Mouse (Mus musculus) embryonic facial prominence, embryonic 13.5 days (tissue): ENCODE data around the gene Aff3. TPM values are rescaled to one million over a fixed set of nuclear protein-coding genes. Genes with fewer than 3 reads are reported as not detected.
A peak's percentile ranks its signal among the peaks of the same experiment; 100 is the strongest.

ENCODE experiments used
- ATAC-seq: fragments of 200-750 bp; cut with Nextera tagmentation; 2 replicates; pipeline ENCODE4 v1.8.0; 2017; ENCODE audit warnings: low read depth; ENCODE audit not compliant: insufficient number of reproducible peaks, insufficient read depth, low FRiP score, low TSS enrichment
- H3K27ac ChIP-seq: fragments of 300-500 bp; sonication (generic); 2 replicates; pipeline ENCODE4 v1.5.1; 2015; ENCODE audit warnings: moderate library complexity, mild to moderate bottlenecking, inconsistent platforms
- H3K27me3 ChIP-seq: fragments of 300-500 bp; sonication (generic); 2 replicates; pipeline ENCODE4 v1.6.1; 2015; ENCODE audit warnings: mild to moderate bottlenecking, inconsistent platforms
- H3K36me3 ChIP-seq: fragments of 300-500 bp; sonication (generic); 2 replicates; pipeline ENCODE4 v1.6.1; 2015; ENCODE audit warnings: mild to moderate bottlenecking, inconsistent platforms
- H3K4me1 ChIP-seq: fragments of 300-500 bp; sonication (generic); 2 replicates; pipeline ENCODE4 v1.6.1; 2015; ENCODE audit warnings: inconsistent platforms
- H3K4me2 ChIP-seq: fragments of 300-500 bp; sonication (generic); 2 replicates; pipeline ENCODE4 v1.6.1; 2015; ENCODE audit warnings: moderate library complexity, mild to moderate bottlenecking, inconsistent platforms
- H3K4me3 ChIP-seq: fragments of 300-500 bp; sonication (generic); 2 replicates; pipeline ENCODE4 v1.5.1; 2015; ENCODE audit warnings: mild to moderate bottlenecking, inconsistent platforms
- H3K9ac ChIP-seq: fragments of 300-500 bp; sonication (generic); 2 replicates; pipeline ENCODE4 v1.6.1; 2015; ENCODE audit warnings: mild to moderate bottlenecking, inconsistent platforms
- H3K9me3 ChIP-seq: fragments of 300-500 bp; sonication (generic); 2 replicates; pipeline ENCODE4 v1.6.1; 2016; ENCODE audit warnings: inconsistent platforms
- WGBS: fragments of 180-500 bp; shearing (Covaris S2); methylation state at CpG from one replicate; pipeline ENCODE4 v1.1.7; 2015; ENCODE audit warnings: mixed read lengths; 5-methylcytosine and 5-hydroxymethylcytosine counted together
- polyA plus RNA-seq: library from polyadenylated mRNA; unstranded; fragments of >200 nt; fragmentation: Nextera tagmentation; extraction: Ambion mirVana; gene quantifications from 2 replicates; pipeline ENCODE4 v1.2.1, GENCODE M21; 2015

The Aff3 gene
- polyA plus RNA-seq, 1 experiment from 2014 or later, result 12.0 TPM

DNA sequence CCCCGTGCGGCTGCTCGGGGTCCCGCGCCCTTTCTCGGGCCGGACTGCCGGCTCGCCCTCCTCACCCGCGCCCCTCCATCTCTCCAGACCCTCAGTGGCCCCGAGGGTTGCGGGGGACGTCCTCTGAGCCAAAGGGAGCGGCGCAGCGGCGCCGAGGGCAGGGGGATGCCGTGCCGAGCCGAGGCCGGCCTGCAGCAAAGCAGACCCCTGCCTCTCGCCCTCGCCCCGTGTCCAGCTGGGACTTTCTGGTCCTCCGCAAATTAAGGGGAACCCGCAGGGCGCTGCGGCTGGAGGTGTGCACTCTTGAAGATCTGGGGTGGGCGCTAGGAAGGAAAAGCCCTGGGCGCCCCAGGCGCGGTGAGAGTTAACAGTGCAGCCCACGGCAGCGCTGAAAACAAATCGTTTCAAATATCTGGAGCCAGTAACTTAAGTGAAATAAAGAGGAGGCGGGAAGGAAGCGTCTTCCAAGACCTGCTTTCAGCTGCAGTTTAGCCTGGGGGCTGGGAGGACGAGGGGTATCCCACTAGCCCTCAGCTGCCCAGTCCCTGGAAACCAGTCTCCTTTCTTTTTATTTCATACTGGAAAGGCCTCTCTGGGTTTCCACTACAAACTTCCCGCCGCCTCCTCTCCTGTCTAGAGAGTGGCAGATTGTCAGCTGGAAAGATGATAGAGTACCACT lies 36.9 kb downstream of the Aff3 start:
- WGBS, result under 1% methylated on average over 34 of the region's 42 CpGs
- Histone ChIP-seq H3K4me2 (peak overlapping the region; percentile 70), H3K27me3 (peaks cover 13% of the 10 kb centered on the region; the same call in 1 of the 2 replicates), H3K9me3 (no peaks in the 10 kb centered on the region), H3K4me3 (peak overlapping the region; percentile 85), H3K27ac (peak overlapping the region; percentile 97), H3K36me3 (0 out of 2 replicates have a peak, but pooled peaks cover 4% of the 10 kb centered on the region), H3K9ac (peak overlapping the region; percentile 94), H3K4me1 (peaks cover 47% of the 10 kb centered on the region)
- peak; percentile 49; the same call in 1 of the 2 replicates for ATAC-seq

DNA sequence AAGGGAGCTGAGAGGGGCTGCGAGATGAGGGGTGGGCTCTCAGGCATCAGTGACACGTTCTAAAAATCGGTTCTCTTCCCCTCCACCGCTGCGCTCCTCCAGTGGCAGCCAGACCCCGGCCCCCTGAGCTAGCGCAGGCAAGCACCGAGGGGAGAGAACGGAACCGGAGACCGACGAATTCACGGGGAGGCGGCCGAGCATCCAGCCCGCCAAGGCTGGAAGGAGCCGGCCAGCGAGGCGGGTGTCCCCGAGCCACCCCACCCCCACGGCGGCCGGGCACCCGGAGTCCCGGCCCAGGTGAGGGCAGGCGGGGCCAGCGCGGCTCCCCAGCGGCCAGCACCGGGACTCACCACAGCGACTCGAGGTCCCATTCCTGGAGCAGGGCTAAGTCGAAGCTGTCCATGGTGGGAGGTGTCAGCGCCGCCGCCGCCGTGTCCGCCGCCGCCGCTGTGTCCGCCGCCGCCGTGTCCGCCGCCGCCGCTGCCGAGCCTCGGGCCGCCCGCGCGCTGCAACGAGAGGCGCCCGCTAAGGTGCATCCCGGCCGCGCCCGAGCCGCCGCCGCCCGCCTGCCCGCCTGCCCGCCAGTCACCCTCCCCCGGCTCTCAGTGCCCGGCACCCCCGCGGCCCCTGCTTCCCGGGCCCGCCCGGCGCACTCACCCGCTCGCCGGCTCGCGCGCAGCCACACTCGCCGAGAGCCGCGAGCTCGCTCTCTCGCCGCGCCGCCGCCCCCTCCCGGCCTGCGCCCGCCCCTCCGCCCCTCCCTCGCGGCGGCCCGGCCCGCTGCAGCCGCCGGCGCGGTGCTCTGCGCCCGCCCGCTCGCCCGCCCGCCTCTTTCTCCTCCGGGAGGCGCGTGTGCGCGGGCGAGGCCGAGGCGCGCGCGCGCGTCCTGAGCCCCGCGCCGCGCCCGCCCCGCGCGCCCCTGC lies 37.8 kb downstream of the Aff3 start:
- peaks cover 13% of the 10 kb centered on the region; the same call in 1 of the 2 replicates for H3K27me3 ChIP-seq
- H3K4me1 ChIP-seq, result peaks cover 50% of the 10 kb centered on the region
- ATAC-seq, result peak; percentile 85
- no peaks in the 10 kb centered on the region for H3K9me3 ChIP-seq
- H3K36me3 ChIP-seq, result 0 out of 2 replicates have a peak, but pooled peaks cover 9% of the 10 kb centered on the region
- H3K9ac ChIP-seq, result peak overlapping the region; percentile 94
- H3K4me3 ChIP-seq, result peak overlapping the region; percentile 85
- peak overlapping the region; percentile 97 for H3K27ac ChIP-seq
- H3K4me2 ChIP-seq, result peak overlapping the region; percentile 70
- WGBS, result under 1% methylated on average over 76 of the region's 133 CpGs

DNA sequence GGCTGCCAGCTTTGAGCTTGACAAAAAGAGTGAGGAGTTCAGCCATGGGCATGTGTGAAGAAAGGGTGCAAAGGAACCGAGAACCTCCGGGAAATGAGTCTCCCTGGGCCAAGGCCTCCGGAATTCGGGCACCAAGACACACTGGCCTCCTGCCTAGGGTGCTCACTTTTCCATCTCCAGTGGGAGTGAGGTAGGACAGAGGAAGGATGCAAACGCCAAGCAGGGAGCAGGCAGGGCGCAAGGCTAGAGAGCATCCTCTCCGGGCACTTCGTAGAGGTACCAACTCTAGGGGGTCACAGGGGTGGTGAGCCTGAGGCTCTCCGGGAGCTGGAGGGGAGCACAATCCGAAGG lies 38.4 kb downstream of the Aff3 start:
- Histone ChIP-seq H3K27ac (peak overlapping the region; percentile 97), H3K4me2 (peak overlapping the region; percentile 70), H3K4me1 (peaks cover 51% of the 10 kb centered on the region), H3K4me3 (peak overlapping the region; percentile 85), H3K9me3 (no peaks in the 10 kb centered on the region), H3K36me3 (0 out of 2 replicates have a peak, but pooled peaks cover 9% of the 10 kb centered on the region), H3K9ac (peak overlapping the region; percentile 94), H3K27me3 (peaks cover 10% of the 10 kb centered on the region; the same call in 1 of the 2 replicates)
- ATAC-seq, result no peak
- under 1% methylated on average over 10 of the region's 10 CpGs for whole genome bisulfite sequencing

DNA sequence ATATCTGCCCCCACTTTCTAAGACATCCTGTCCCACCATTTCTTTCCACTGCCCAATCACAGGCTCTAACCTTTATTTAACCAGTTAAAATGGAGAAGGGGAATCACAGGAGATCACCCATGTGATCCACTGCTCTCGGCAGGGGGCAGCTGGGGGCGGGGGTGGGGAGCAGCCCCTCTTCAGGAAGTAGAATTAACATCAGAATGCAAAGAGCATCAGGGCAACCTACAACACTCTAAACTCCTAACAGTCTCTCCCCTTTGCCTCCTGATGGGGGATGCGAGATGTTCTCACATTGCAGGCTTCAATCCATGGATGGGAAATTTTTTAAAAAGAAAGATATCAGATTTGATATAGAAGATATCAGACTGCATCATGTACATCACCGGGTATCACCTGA lies 42.9 kb downstream of the Aff3 start:
- Histone ChIP-seq H3K9ac (no peak overlapping the region), H3K4me3 (no peak overlapping the region), H3K4me2 (no peak overlapping the region), H3K4me1 (peaks cover 49% of the 10 kb centered on the region), H3K27ac (no peak overlapping the region), H3K9me3 (no peaks in the 10 kb centered on the region), H3K27me3 (no peaks in the 10 kb centered on the region), H3K36me3 (peaks cover 23% of the 10 kb centered on the region; the same call in 1 of the 2 replicates)
- 53% methylated on average over 4 of the region's 4 CpGs for WGBS
- ATAC-seq, result no peak

DNA sequence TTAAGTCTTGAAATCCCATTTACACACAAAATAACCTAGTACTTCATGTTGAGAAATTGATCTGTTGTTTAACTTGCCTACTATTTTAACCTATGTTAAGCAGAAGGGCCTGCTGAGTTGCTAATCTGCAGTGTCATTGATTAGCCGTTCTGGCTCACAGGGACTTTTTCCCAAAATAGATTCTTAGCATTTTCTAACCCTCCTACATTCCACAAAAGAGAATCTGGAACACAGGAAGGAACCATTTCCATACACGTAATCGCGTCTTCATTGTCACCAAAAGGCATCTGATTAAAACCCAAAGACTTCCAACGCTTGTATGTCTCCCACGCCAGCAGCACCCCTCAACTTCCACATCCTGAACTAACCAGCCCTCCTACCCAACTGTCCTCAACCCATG lies 44.4 kb downstream of the Aff3 start:
- 87% methylated on average over 6 of the region's 6 CpGs for WGBS
- ATAC-seq, result no peak

DNA sequence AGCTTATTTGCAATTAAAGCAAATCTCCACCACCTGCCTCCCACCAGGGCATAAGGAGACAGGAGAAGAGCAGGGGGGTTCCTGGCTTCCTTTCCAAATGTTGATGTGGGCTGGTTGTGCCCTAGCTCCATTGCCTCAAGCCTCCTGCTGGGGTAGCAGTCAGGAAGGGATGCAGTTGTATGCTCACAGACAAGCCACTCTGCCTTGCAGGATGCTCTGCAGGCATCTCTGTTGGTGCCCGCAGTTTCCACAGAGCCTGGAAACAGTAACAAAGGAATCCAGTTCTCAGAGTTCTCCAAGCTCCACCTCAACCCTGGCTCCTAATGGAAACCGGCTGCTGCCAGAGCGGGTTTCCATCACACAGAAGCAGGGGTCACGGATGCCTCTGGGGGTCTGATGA lies 58.0 kb downstream of the Aff3 start:
- WGBS, result 12% methylated on average over 4 of the region's 4 CpGs
- Histone ChIP-seq H3K4me3 (no peak overlapping the region), H3K27ac (peak overlapping the region; percentile 90), H3K4me1 (peaks cover 45% of the 10 kb centered on the region), H3K9ac (peak overlapping the region; percentile 41; the same call in 1 of the 2 replicates), H3K9me3 (no peaks in the 10 kb centered on the region), H3K27me3 (no peaks in the 10 kb centered on the region), H3K36me3 (peaks cover 8% of the 10 kb centered on the region; the same call in 1 of the 2 replicates), H3K4me2 (peak overlapping the region; percentile 24)
- 0 out of 2 replicates have a peak, but pooled peaks have one; percentile 62 for ATAC-seq

More for the DNA sequence above, 44.4 kb downstream of the Aff3 start:
- Histone ChIP-seq H3K27ac (no peak overlapping the region), H3K4me3 (no peak overlapping the region), H3K4me2 (no peak overlapping the region), H3K4me1 (peaks cover 41% of the 10 kb centered on the region), H3K9ac (no peak overlapping the region), H3K36me3 (peaks cover 23% of the 10 kb centered on the region; the same call in 1 of the 2 replicates), H3K27me3 (no peaks in the 10 kb centered on the region), H3K9me3 (no peaks in the 10 kb centered on the region)

DNA sequence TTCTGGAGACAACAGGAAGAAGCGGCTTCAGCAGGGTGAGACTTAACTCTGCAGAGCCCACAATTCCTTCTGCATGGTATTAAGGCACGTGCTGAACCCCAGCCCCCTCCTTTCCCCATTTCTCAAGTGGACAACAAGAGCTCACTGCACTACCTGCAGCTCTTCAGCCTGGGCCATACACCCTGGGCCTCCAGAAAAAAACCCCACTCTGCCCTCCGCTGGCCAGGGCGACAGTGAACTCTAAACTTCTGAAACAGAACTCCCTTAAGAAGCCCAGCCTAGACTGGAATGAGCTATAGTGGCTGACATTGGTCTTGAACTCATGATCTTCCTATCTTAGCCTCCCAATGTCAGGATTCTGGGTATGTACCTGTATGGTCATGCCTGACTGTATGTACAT lies 59.3 kb downstream of the Aff3 start:
- Histone ChIP-seq H3K27me3 (no peaks in the 10 kb centered on the region), H3K36me3 (peaks cover 8% of the 10 kb centered on the region; the same call in 1 of the 2 replicates), H3K4me1 (peaks cover 55% of the 10 kb centered on the region), H3K9ac (no peak overlapping the region), H3K9me3 (no peaks in the 10 kb centered on the region), H3K4me2 (no peak overlapping the region), H3K27ac (no peak overlapping the region), H3K4me3 (no peak overlapping the region)
- ATAC-seq, result no peak
- 87% methylated on average over 4 of the region's 4 CpGs for WGBS

DNA sequence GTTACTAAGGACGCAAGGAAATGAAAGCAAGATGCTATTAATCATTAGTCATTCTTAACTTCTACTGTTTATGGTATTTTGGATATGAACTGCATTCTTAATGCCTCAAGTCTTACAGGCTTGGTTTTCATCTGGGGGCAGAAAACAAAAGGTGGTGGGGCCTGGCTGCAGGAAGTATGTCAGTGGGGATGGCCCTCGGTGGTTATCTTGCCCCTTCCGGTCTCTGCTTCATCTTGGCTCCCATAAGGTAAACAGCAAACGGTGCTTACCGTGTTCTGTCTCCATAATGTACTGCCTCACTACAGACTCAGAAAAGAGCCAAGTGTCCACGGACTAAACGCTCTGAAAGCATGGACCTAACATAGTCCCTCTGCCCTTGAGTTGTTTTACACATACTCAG lies 60.1 kb downstream of the Aff3 start:
- no peak for ATAC-seq
- Histone ChIP-seq H3K36me3 (peaks cover 8% of the 10 kb centered on the region; the same call in 1 of the 2 replicates), H3K4me1 (peaks cover 55% of the 10 kb centered on the region), H3K4me2 (no peak overlapping the region), H3K27me3 (no peaks in the 10 kb centered on the region), H3K9ac (no peak overlapping the region), H3K4me3 (no peak overlapping the region), H3K9me3 (no peaks in the 10 kb centered on the region), H3K27ac (no peak overlapping the region)
- 90% methylated on average over 7 of the region's 7 CpGs for WGBS

DNA sequence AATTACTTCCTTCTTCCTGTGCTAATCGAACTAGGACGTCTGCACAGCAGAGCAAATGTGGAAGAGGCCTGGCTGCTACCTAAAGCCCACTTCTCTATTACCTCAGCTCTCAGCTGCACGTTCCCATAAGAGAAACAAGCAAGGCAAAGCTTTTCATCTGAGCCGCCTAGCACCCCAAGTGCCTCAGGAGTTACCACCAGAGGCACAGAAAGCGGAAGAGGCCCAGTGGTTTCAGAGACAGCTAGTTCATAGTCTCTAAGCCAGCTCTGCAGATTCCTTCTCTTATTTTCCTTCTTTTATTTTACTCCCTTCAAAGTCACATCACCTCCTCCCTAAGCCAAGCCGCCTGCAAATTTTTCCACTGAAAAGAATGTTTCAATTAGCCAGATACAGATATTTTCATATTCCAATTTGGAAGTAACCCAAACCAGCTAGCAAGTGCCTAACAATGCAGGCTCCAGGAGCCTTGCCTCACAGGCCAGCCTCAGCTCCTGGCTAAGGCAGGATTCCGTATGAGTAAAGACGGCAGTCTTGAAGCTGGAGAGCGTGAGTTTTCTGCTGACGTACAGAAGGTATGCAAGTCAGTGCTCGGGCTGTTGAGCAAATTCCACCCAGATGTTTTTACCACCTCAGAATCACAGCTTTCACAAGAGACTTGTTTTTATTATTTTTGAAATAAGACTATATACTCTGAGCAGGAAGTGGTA lies 62.8 kb downstream of the Aff3 start:
- Histone ChIP-seq H3K27ac (peak overlapping the region; percentile 58), H3K9me3 (no peaks in the 10 kb centered on the region), H3K4me1 (peaks cover 43% of the 10 kb centered on the region), H3K4me2 (no peak overlapping the region), H3K36me3 (peaks cover 8% of the 10 kb centered on the region; the same call in 1 of the 2 replicates), H3K4me3 (no peak overlapping the region), H3K9ac (no peak overlapping the region), H3K27me3 (no peaks in the 10 kb centered on the region)
- ATAC-seq, result no peak
- 26% methylated on average over 11 of the region's 11 CpGs for WGBS

DNA sequence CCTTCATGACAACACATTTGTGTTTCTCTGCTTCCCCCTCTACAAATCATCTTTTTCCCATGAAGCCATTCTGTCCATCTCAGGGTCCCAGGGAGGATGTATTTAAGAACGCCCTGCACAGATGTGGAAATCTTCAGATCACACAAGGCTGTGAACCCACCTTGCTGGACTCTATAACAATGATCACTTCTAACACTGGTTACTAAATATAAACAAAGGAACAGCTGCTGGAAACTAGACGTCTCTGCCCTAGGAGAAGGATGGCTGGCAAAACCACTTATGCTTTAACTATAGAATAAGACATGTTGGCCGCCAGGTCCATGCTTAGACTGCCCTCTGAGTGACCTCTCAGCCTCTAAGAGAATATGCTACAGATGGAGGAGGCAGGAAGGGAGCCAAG lies 69.4 kb downstream of the Aff3 start:
- 67% methylated on average over 3 of the region's 3 CpGs for WGBS
- H3K27ac ChIP-seq, result no peak overlapping the region
- 0 out of 2 replicates have a peak, but pooled peaks cover 8% of the 10 kb centered on the region for H3K36me3 ChIP-seq

DNA sequence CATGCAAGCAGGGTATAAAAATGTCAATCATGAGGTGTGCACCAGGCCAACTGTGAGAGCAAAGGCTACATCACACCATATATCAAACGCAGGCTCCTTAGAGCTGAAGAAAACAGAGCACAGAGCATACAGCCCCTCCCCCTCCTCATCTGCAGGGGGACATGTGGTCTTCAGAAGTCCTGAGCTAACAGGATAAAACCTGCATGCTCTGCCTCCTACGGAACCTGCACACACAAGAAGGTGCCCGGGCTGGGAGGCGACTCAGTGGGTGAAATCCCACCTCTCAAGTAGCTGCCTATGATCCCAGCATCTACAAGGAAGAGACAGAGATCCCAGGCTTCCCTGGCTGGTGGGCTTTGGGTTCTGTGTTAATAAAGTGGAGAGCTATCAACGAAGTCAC lies 70.0 kb downstream of the Aff3 start:
- no peak overlapping the region for H3K27ac ChIP-seq
- no peaks in the 10 kb centered on the region for H3K9me3 ChIP-seq
- WGBS, result 52% methylated on average over 5 of the region's 5 CpGs
- ATAC-seq, result no peak
- H3K27me3 ChIP-seq, result no peaks in the 10 kb centered on the region
- H3K4me1 ChIP-seq, result peaks cover 23% of the 10 kb centered on the region
- H3K9ac ChIP-seq, result no peak overlapping the region
- no peak overlapping the region for H3K4me3 ChIP-seq
- 0 out of 2 replicates have a peak, but pooled peaks cover 8% of the 10 kb centered on the region for H3K36me3 ChIP-seq
- H3K4me2 ChIP-seq, result no peak overlapping the region

More for the DNA sequence above, 69.4 kb downstream of the Aff3 start:
- H3K9ac ChIP-seq, result no peak overlapping the region
- H3K4me2 ChIP-seq, result no peak overlapping the region
- no peak for ATAC-seq
- H3K4me1 ChIP-seq, result peaks cover 23% of the 10 kb centered on the region
- no peaks in the 10 kb centered on the region for H3K27me3 ChIP-seq
- no peak overlapping the region for H3K4me3 ChIP-seq
- H3K9me3 ChIP-seq, result no peaks in the 10 kb centered on the region
